Mouse (Mus musculus) hindbrain, embryonic 11.5 days (tissue): Measurements from ENCODE around the gene Saxo2. TPM values are rescaled to one million over a fixed set of nuclear protein-coding genes. Genes with fewer than 3 reads are reported as not detected.

Experiments used
- ATAC-seq: fragments of 200-750 bp; cut with Nextera tagmentation; 2 replicates; pipeline ENCODE4 v1.8.0; 2017; ENCODE audit warnings: mild to moderate bottlenecking, moderate TSS enrichment, moderate library complexity; ENCODE audit not compliant: low FRiP score
- DNase-seq: peaks from one replicate; pipeline ENCODE4 v3.0.0-alpha.2; 2015; ENCODE audit warnings: low spot score
- H3K27ac ChIP-seq: fragments of 300-500 bp; sonication (generic); 2 replicates; pipeline ENCODE4 v1.5.1; 2014; ENCODE audit warnings: mild to moderate bottlenecking, low read depth, low read length
- H3K27me3 ChIP-seq: fragments of 300-500 bp; sonication (generic); 2 replicates; pipeline ENCODE4 v1.6.1; 2014; ENCODE audit warnings: mild to moderate bottlenecking, low read length, moderate library complexity, mixed read lengths; ENCODE audit not compliant: control insufficient read depth, insufficient read depth
- H3K36me3 ChIP-seq: fragments of 300-500 bp; sonication (generic); 2 replicates; pipeline ENCODE4 v1.6.1; 2014; ENCODE audit warnings: mild to moderate bottlenecking, low read length, moderate library complexity, mixed read lengths; ENCODE audit not compliant: control insufficient read depth, insufficient read depth
- H3K4me1 ChIP-seq: fragments of 300-500 bp; sonication (generic); replicated peaks from 2 replicates; pipeline ENCODE4 v1.6.1; 2014; ENCODE audit warnings: low read length, mixed read lengths; ENCODE audit not compliant: control insufficient read depth, insufficient read depth
- H3K4me2 ChIP-seq: fragments of 300-500 bp; sonication (generic); replicated peaks from 2 replicates; pipeline ENCODE4 v1.6.1; 2014; ENCODE audit warnings: mild to moderate bottlenecking, low read depth, low read length
- H3K4me3 ChIP-seq: fragments of 300-500 bp; sonication (generic); 2 replicates; pipeline ENCODE4 v1.5.1; 2014; ENCODE audit warnings: low read depth, low read length
- H3K9ac ChIP-seq: fragments of 300-500 bp; sonication (generic); 2 replicates; pipeline ENCODE4 v1.6.1; 2014; ENCODE audit warnings: low read depth, low read length
- H3K9me3 ChIP-seq: fragments of 300-500 bp; sonication (generic); 2 replicates; pipeline ENCODE4 v1.6.1; 2016; ENCODE audit warnings: low read length; ENCODE audit not compliant: control insufficient read depth
- WGBS: fragments of 180-500 bp; shearing (Covaris S2); extraction: QIAGEN DNeasy Blood & Tissue Kit; methylation state at CpG from one replicate; pipeline ENCODE4 v1.1.7; 2014; 5-methylcytosine and 5-hydroxymethylcytosine counted together
- polyA plus RNA-seq: library from polyadenylated mRNA; unstranded; fragments of >200 nt; fragmentation: Nextera tagmentation; extraction: Ambion mirVana; gene quantifications from 2 replicates; pipeline ENCODE4 v1.2.1, GENCODE M21; 2014

Saxo2 gene
- polyA plus RNA-seq, 1 experiment from 2014 or later = 9.0 TPM

- WGBS = 26% methylated on average over 6 of the region's 6 CpGs
- Histone ChIP-seq H3K4me1 (no peaks in the 10 kb centered on the region), H3K27me3 (no peaks in the 10 kb centered on the region), H3K4me3 (peak overlapping the region; percentile 81), H3K27ac (no peak overlapping the region), H3K9ac (peak overlapping the region; percentile 67; the same call in 1 of the 2 replicates), H3K4me2 (peak overlapping the region; percentile 57), H3K9me3 (no peaks in the 10 kb centered on the region), H3K36me3 (no peaks in the 10 kb centered on the region)
- peak; percentile 1; the same call in 1 of the 2 replicates for ATAC-seq
- no peak for DNase-seq
Observed at GRCm38 (mm10) chr7:82649081-82649445, 735 bp upstream of the Saxo2 start.

DNA sequence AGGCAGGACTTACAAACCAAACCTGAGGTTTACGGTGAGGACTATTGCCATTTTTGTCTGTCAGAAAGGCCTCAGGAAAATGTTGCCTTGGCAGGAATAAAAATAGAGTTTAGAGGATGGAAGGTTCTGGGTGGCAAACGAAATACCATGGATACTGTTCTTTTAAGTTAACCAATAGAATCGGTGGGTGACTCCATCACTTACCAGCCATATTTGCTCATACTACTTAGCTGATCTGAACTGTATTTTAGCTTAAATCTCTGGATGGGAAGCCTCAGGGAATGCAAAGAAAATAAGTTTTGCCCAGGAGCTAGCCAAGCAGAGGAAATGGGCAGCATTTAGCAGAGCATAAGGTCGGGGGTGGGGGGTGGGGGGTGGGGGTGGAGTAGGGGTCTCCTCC lies 419 bp downstream of the Saxo2 start:
- no peaks in the 10 kb centered on the region for H3K36me3 ChIP-seq
- H3K4me3 ChIP-seq = peak overlapping the region; percentile 81
- H3K9ac ChIP-seq = peak overlapping the region; percentile 67; the same call in 1 of the 2 replicates
- H3K27ac ChIP-seq = no peak overlapping the region
- H3K9me3 ChIP-seq = no peaks in the 10 kb centered on the region
- peak overlapping the region; percentile 57 for H3K4me2 ChIP-seq
- peak; percentile 28; the same call in 1 of the 2 replicates for ATAC-seq
- WGBS = 28% methylated on average over 4 of the region's 4 CpGs
- H3K27me3 ChIP-seq = no peaks in the 10 kb centered on the region
- H3K4me1 ChIP-seq = no peaks in the 10 kb centered on the region
- no peak for DNase-seq

GRCm38 (mm10) chr7:82647183-82647582 lies 1.1 kb downstream of the Saxo2 start:
- WGBS = 90% methylated on average over 3 of the region's 3 CpGs
- H3K9ac ChIP-seq = no peak overlapping the region
- H3K27ac ChIP-seq = no peak overlapping the region
- no peaks in the 10 kb centered on the region for H3K36me3 ChIP-seq
- no peaks in the 10 kb centered on the region for H3K4me1 ChIP-seq
- H3K4me2 ChIP-seq = no peak overlapping the region
- H3K4me3 ChIP-seq = no peak overlapping the region
- no peak for DNase-seq
- ATAC-seq = no peak
- H3K9me3 ChIP-seq = no peaks in the 10 kb centered on the region
- no peaks in the 10 kb centered on the region for H3K27me3 ChIP-seq

DNA sequence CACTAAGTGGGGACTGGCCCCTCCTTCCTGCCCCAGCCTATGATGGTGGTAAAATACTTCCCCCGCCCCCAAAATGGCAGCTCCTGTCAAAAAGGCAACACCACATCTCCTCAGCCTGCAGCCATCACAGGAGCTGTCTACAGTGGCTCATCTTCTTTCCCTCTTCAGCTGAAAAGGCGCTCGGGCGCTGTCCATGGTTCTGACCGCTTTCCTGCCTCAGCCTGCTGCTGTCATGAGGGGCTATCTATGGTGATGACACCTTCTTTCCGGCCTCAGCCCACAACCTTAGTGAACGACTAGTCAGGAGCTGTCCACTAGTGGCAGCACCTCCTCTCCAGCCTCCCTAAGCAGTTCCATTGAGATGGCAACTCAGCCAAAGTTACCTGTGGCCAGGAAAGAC lies 23.0 kb downstream of the Saxo2 start:
- 21% methylated on average over 7 of the region's 7 CpGs for WGBS
- Histone ChIP-seq H3K9me3 (no peaks in the 10 kb centered on the region), H3K9ac (no peak overlapping the region), H3K4me2 (no peak overlapping the region), H3K27ac (no peak overlapping the region), H3K36me3 (no peaks in the 10 kb centered on the region), H3K4me3 (no peak overlapping the region), H3K4me1 (no peaks in the 10 kb centered on the region), H3K27me3 (no peaks in the 10 kb centered on the region)
- ATAC-seq (no peak), DNase-seq (peak; percentile 66)

DNA sequence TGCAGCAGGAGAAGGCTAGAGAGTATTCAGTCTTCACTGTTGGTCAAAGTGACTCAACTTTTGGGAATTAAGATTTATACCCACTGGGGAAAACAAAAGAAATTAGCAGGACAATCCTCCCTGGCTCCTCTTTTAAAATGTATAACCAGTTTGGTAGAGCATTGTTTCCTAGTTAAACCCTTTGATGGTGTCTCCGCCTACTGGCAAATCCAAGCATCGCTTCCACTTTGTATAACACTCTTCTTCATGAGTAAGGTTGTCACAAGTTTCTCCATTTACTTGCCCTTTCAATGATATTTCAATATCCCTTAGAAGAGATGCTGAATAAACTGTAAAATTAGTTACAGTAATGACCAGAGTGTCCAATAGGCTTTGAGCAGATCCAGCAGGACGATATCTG lies 38.7 kb downstream of the Saxo2 start:
- Histone ChIP-seq H3K4me1 (no peaks in the 10 kb centered on the region), H3K27me3 (no peaks in the 10 kb centered on the region), H3K27ac (no peak overlapping the region), H3K9me3 (no peaks in the 10 kb centered on the region), H3K9ac (no peak overlapping the region), H3K4me3 (no peak overlapping the region), H3K36me3 (no peaks in the 10 kb centered on the region), H3K4me2 (no peak overlapping the region)
- ATAC-seq (no peak), DNase-seq (no peak)
- 59% methylated on average over 3 of the region's 3 CpGs for WGBS

GRCm38 (mm10) chr7:82605425-82605824 lies 42.9 kb downstream of the Saxo2 start:
- Histone ChIP-seq H3K9ac (no peak overlapping the region), H3K27ac (no peak overlapping the region), H3K4me3 (no peak overlapping the region), H3K27me3 (no peaks in the 10 kb centered on the region), H3K36me3 (no peaks in the 10 kb centered on the region), H3K4me2 (no peak overlapping the region), H3K9me3 (no peaks in the 10 kb centered on the region), H3K4me1 (no peaks in the 10 kb centered on the region)
- ATAC-seq (no peak), DNase-seq (no peak)
- WGBS = 81% methylated on average over 6 of the region's 6 CpGs

DNA sequence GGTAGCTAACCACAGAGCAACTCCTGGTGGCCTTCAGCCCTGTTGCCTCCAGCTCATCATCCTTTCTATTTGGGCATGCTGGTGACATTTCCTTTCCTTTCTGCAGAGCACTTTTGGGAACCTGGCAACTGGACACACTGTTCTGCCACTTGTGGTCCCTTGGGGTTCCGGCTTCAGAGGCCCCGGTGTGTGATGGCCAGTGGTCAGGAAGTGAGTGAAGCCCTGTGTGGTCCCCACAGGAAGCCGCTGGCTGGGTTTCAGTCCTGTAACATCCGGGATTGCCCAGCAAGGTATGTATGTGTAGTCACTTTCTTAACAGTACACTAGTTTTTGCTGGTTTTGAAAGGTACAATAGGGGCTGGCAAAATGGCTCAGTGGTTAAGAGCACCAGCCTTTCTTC lies 46.3 kb downstream of the Saxo2 start:
- Histone ChIP-seq H3K9ac (no peak overlapping the region), H3K4me2 (no peak overlapping the region), H3K27me3 (no peaks in the 10 kb centered on the region), H3K4me1 (no peaks in the 10 kb centered on the region), H3K4me3 (no peak overlapping the region), H3K27ac (no peak overlapping the region), H3K9me3 (no peaks in the 10 kb centered on the region), H3K36me3 (no peaks in the 10 kb centered on the region)
- no peak for DNase-seq
- ATAC-seq = no peak
- 78% methylated on average over 4 of the region's 4 CpGs for WGBS

DNA sequence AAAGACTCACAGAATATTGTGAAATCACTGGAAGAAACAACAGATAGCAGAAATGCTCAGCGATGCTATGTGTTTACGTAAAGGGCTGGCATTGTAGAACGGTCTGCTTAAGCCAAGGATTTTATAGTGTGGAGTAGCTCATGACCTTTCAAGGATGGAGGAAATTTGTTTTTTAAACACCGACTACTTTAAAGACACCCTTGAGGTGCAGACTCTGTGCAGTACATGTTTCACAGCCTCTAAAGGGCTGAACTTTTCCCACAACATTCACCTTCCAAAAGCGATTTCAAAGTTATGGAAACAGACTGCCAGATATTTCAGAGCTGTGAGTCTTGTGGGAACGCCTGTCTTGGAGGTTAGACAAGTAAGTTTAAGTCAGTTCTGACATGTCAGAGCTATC lies 57.4 kb downstream of the Saxo2 start:
- Histone ChIP-seq H3K4me3 (no peak overlapping the region), H3K27me3 (no peaks in the 10 kb centered on the region), H3K9me3 (no peaks in the 10 kb centered on the region), H3K4me1 (no peaks in the 10 kb centered on the region), H3K36me3 (no peaks in the 10 kb centered on the region), H3K27ac (no peak overlapping the region), H3K4me2 (no peak overlapping the region), H3K9ac (no peak overlapping the region)
- WGBS = 90% methylated on average over 6 of the region's 6 CpGs
- DNase-seq = no peak
- no peak for ATAC-seq
